Mouse (Mus musculus): ENCODE measurements at regions not wholly inside any gene's neighbourhood (a gene's known extent, or its start where the extent isn't known, plus 50 kb on each side); places are given as distances from the start of the nearest gene placed in this dataset.

- H3K4me1 ChIP-seq = no peaks in the 10 kb centered on the region
- ATAC-seq (ENCODE audit: insufficient number of reproducible peaks, insufficient read depth, low FRiP score, low TSS enrichment) = no peak
- H3K9me3 ChIP-seq = no peaks in the 10 kb centered on the region
- no peaks in the 10 kb centered on the region for H3K27me3 ChIP-seq
- H3K36me3 ChIP-seq = no peaks in the 10 kb centered on the region
- no peak overlapping the region for H3K27ac ChIP-seq
- H3K4me2 ChIP-seq (replicated peaks) = no peak overlapping the region
- WGBS = 62% methylated on average over 1 of the region's 1 CpGs
- no peak overlapping the region for H3K9ac ChIP-seq
- no peak overlapping the region for H3K4me3 ChIP-seq
Observed at GRCm38 (mm10) chr3:81750164-81750563, 182.2 kb upstream of the Ctso start.

GRCm38 (mm10) chr3:81752955-81753354, 179.4 kb upstream of the Ctso start:
- WGBS = 77% methylated on average over 4 of the region's 4 CpGs
- no peak overlapping the region for H3K4me3 ChIP-seq

DNA sequence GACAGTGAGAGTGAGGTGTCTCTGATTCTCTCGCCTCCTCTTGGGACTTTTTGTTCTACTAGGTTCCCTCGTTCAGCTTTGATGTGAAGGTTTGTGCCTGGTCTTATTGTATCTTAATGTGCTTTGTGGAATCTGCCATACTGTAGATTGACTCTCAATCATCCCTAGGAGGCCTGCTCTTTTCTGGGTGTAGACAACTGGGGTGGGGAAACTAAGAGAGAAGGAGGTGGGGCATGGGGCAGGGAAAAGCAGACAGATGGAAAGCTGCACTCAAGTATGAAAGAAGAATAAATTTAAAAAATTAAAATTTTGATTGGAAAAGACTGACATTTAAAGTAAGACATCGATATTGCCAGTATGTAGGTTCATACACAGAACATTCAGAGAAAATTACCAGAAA, 172.0 kb upstream of the Ctso start:
- Histone ChIP-seq H3K4me3 (no peak overlapping the region), H3K4me2 (replicated peaks) (no peak overlapping the region), H3K4me1 (0 out of 2 replicates have a peak, but pooled peaks cover 5% of the 10 kb centered on the region), H3K36me3 (no peaks in the 10 kb centered on the region), H3K9me3 (no peaks in the 10 kb centered on the region), H3K27me3 (no peaks in the 10 kb centered on the region), H3K27ac (no peak overlapping the region), H3K9ac (no peak overlapping the region)
- WGBS = 76% methylated on average over 3 of the region's 3 CpGs
- ATAC-seq (ENCODE audit: insufficient number of reproducible peaks, insufficient read depth, low FRiP score, low TSS enrichment) = no peak

More at GRCm38 (mm10) chr3:81752955-81753354, 179.4 kb upstream of the Ctso start:
- H3K27me3 ChIP-seq = no peaks in the 10 kb centered on the region
- no peak overlapping the region for H3K4me2 ChIP-seq (replicated peaks)
- H3K27ac ChIP-seq = no peak overlapping the region
- no peaks in the 10 kb centered on the region for H3K9me3 ChIP-seq
- no peaks in the 10 kb centered on the region for H3K36me3 ChIP-seq
- no peaks in the 10 kb centered on the region for H3K4me1 ChIP-seq
- no peak for ATAC-seq (ENCODE audit: insufficient number of reproducible peaks, insufficient read depth, low FRiP score, low TSS enrichment)
- no peak overlapping the region for H3K9ac ChIP-seq

DNA sequence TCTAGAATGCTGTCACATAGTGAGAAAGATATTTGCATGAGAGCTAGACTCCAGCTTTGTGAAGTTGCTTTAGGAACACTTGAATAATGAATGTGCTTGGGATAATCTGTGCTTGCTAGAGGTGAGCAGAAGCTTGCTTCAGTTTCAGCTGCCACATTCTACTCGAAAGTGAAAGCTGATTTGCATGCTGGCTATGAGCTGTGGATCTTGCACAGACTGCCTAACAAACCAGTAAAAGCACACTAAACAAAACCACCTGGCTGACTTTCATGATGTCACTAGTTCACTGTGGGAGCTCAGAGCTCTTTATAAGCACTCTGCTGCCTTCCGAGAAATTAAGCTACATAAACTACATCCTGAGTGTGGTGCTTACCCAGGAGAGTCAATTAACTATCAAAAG, 171.5 kb upstream of the Ctso start:
- Histone ChIP-seq H3K4me2 (replicated peaks) (no peak overlapping the region), H3K4me1 (0 out of 2 replicates have a peak, but pooled peaks cover 5% of the 10 kb centered on the region), H3K36me3 (no peaks in the 10 kb centered on the region), H3K27ac (no peak overlapping the region), H3K9me3 (no peaks in the 10 kb centered on the region), H3K4me3 (no peak overlapping the region), H3K9ac (no peak overlapping the region), H3K27me3 (no peaks in the 10 kb centered on the region)
- 14% methylated on average over 2 of the region's 2 CpGs for WGBS
- 0 out of 2 replicates have a peak, but pooled peaks have one; percentile 10 for ATAC-seq (ENCODE audit: insufficient number of reproducible peaks, insufficient read depth, low FRiP score, low TSS enrichment)

GRCm38 (mm10) chr3:81771812-81772211, 160.6 kb upstream of the Ctso start:
- Histone ChIP-seq H3K4me2 (replicated peaks) (no peak overlapping the region), H3K4me1 (no peaks in the 10 kb centered on the region), H3K9me3 (no peaks in the 10 kb centered on the region), H3K9ac (no peak overlapping the region), H3K27me3 (no peaks in the 10 kb centered on the region), H3K27ac (no peak overlapping the region), H3K4me3 (no peak overlapping the region), H3K36me3 (no peaks in the 10 kb centered on the region)
- ATAC-seq (ENCODE audit: insufficient number of reproducible peaks, insufficient read depth, low FRiP score, low TSS enrichment) = no peak
- WGBS = 50% methylated on average over 3 of the region's 3 CpGs

DNA sequence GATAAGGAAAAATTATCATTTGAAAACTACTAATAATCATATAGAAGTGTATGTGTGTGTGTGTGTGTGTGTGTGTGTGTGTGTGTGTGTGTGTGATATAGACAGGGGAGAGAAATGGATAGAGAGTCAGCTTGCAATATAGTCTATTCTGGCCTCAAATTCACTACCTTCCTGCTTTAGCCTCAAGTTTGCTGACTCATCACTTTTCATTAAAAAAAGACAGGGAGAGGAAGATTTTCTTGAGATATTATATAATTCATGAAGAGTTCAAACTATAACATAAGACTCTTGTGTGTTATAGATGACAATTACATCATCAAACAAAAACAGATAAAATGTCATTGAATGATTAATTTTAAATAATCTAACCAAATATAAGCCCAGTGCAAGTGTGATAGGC, 159.4 kb upstream of the Ctso start:
- no peak overlapping the region for H3K27ac ChIP-seq
- no peak overlapping the region for H3K4me3 ChIP-seq
- no peaks in the 10 kb centered on the region for H3K9me3 ChIP-seq
- H3K9ac ChIP-seq = no peak overlapping the region
- no peak overlapping the region for H3K4me2 ChIP-seq (replicated peaks)
- no peaks in the 10 kb centered on the region for H3K27me3 ChIP-seq
- H3K4me1 ChIP-seq = no peaks in the 10 kb centered on the region
- no peaks in the 10 kb centered on the region for H3K36me3 ChIP-seq
- ATAC-seq (ENCODE audit: insufficient number of reproducible peaks, insufficient read depth, low FRiP score, low TSS enrichment) = no peak

DNA sequence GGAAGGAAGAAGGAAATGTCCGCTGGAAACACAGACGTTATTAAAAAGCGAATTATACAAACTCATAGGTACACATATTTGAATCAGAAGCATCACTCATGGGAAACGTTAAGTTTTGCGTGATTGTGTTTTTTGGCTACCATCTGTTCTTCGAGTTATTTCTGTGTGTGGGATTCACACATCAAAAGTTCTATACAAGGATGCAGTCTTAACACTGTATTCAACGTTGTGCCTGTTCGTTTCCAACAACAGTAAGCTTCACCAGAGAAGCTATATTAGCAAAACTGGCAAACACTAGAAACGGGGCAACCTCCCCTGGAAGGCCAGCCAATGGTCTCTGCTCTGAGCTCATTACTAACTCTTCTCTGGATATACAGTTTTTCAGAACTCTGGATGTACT, 150.3 kb upstream of the Ctso start:
- Histone ChIP-seq H3K9me3 (no peaks in the 10 kb centered on the region), H3K36me3 (no peaks in the 10 kb centered on the region), H3K4me1 (0 out of 2 replicates have a peak, but pooled peaks cover 5% of the 10 kb centered on the region), H3K27ac (no peak overlapping the region), H3K4me2 (replicated peaks) (no peak overlapping the region), H3K4me3 (no peak overlapping the region), H3K27me3 (no peaks in the 10 kb centered on the region), H3K9ac (no peak overlapping the region)
- 94% methylated on average over 9 of the region's 9 CpGs for WGBS
- no peak for ATAC-seq (ENCODE audit: insufficient number of reproducible peaks, insufficient read depth, low FRiP score, low TSS enrichment)

DNA sequence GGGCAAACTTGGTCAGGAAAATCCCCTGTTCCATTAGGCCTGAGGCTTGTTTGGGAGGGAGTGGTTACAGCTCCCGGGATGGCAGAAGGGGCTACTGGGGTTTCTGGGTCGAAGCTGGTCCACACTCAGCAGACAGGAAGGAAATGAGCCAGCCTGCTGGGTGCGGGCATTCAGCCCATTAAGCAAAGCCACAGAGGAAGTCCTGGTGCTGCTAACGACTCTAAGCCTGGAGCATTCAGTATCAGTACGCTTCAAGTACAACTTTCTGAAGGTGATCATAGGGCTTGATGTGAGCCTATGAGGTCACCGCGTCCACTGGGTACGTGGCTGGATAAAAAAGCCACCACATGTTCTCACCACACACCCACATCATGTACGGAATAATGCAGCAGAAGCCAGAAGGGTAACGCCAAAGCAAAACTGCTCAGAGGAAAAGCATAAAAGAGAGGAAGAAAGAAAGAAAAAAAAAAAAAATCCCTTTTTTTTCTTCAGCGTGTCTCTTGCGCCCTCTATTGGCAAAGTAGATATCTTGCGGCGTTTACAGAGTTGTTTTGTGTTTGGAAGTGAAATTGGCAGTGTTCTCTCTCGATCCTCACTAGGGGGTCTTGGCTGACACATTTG, 149.4 kb upstream of the Ctso start:
- Histone ChIP-seq H3K4me2 (replicated peaks) (peak overlapping the region; percentile 43), H3K36me3 (no peaks in the 10 kb centered on the region), H3K27ac (peak overlapping the region; percentile 52; the same call in 1 of the 2 replicates), H3K4me1 (0 out of 2 replicates have a peak, but pooled peaks cover 5% of the 10 kb centered on the region), H3K4me3 (peak overlapping the region; percentile 18), H3K9ac (no peak overlapping the region), H3K27me3 (no peaks in the 10 kb centered on the region), H3K9me3 (no peaks in the 10 kb centered on the region)
- no peak for ATAC-seq (ENCODE audit: insufficient number of reproducible peaks, insufficient read depth, low FRiP score, low TSS enrichment)
- WGBS = 16% methylated on average over 15 of the region's 15 CpGs

- H3K4me2 ChIP-seq (replicated peaks) = no peak overlapping the region
- 71% methylated on average over 2 of the region's 2 CpGs for WGBS
- no peaks in the 10 kb centered on the region for H3K4me1 ChIP-seq
- ATAC-seq (ENCODE audit: insufficient number of reproducible peaks, insufficient read depth, low FRiP score, low TSS enrichment) = no peak
- H3K27ac ChIP-seq = no peak overlapping the region
- H3K36me3 ChIP-seq = no peaks in the 10 kb centered on the region
- no peaks in the 10 kb centered on the region for H3K27me3 ChIP-seq
- no peak overlapping the region for H3K4me3 ChIP-seq
- H3K9ac ChIP-seq = no peak overlapping the region
- H3K9me3 ChIP-seq = no peaks in the 10 kb centered on the region
Observed at GRCm38 (mm10) chr3:81788915-81789314, 143.5 kb upstream of the Ctso start.

- Histone ChIP-seq H3K27ac (no peak overlapping the region), H3K27me3 (no peaks in the 10 kb centered on the region), H3K9ac (no peak overlapping the region), H3K9me3 (no peaks in the 10 kb centered on the region), H3K4me2 (replicated peaks) (no peak overlapping the region), H3K36me3 (no peaks in the 10 kb centered on the region), H3K4me1 (no peaks in the 10 kb centered on the region), H3K4me3 (no peak overlapping the region)
- no peak for ATAC-seq (ENCODE audit: insufficient number of reproducible peaks, insufficient read depth, low FRiP score, low TSS enrichment)
- WGBS = 89% methylated on average over 6 of the region's 6 CpGs
Observed at GRCm38 (mm10) chr3:81789664-81790063, 142.7 kb upstream of the Ctso start.

DNA sequence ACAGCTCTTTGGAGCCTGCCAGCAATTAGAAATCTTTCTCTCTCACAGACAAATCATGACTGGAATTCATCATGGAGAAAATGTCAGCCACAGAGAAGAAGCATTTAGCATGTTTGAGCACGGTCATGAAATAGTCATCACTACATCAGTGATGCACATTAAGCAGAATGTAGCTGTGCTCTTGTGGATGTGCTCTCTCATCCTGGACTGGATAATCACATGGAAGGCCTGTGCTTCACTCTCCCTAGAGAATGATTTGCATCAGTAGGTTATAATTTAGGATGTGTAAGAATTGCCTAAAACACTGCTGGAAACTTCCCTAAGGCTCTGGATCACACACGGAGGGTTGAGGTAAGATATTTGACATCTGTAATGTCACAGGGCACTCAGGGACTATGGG, 130.3 kb upstream of the Ctso start:
- Histone ChIP-seq H3K9me3 (no peaks in the 10 kb centered on the region), H3K27me3 (no peaks in the 10 kb centered on the region), H3K27ac (no peak overlapping the region), H3K4me1 (no peaks in the 10 kb centered on the region), H3K4me2 (replicated peaks) (no peak overlapping the region), H3K4me3 (no peak overlapping the region), H3K36me3 (no peaks in the 10 kb centered on the region), H3K9ac (no peak overlapping the region)
- no peak for ATAC-seq (ENCODE audit: insufficient number of reproducible peaks, insufficient read depth, low FRiP score, low TSS enrichment)
- WGBS = 80% methylated on average over 2 of the region's 2 CpGs

- Histone ChIP-seq H3K4me3 (no peak overlapping the region), H3K4me1 (no peaks in the 10 kb centered on the region), H3K9me3 (no peaks in the 10 kb centered on the region), H3K27me3 (no peaks in the 10 kb centered on the region), H3K27ac (no peak overlapping the region), H3K9ac (no peak overlapping the region), H3K36me3 (no peaks in the 10 kb centered on the region), H3K4me2 (replicated peaks) (no peak overlapping the region)
- 76% methylated on average over 4 of the region's 4 CpGs for WGBS
- ATAC-seq (ENCODE audit: insufficient number of reproducible peaks, insufficient read depth, low FRiP score, low TSS enrichment) = no peak
Observed at GRCm38 (mm10) chr3:81805745-81806144, 126.7 kb upstream of the Ctso start.

Measured in embryonic facial prominence, embryonic 12.5 days (tissue).